Mouse (Mus musculus) brain, embryonic 14.5 days (tissue): ENCODE measurements at regions not wholly inside any gene's neighbourhood (a gene's known extent, or its start where the extent isn't known, plus 50 kb on each side); places are given as distances from the start of the nearest gene placed in this dataset.

ENCODE experiments used
- CTCF ChIP-seq: fragments of 200-500 bp; IDR thresholded peaks from 2 replicates; pipeline ENCODE4 v1.5.1; 2012; ENCODE audit warnings: inconsistent platforms, mild to moderate bottlenecking, moderate library complexity, borderline replicate concordance; ENCODE audit not compliant: insufficient read depth, insufficient read length; ENCODE audit errors: extremely low read depth
- POLR2A ChIP-seq: fragments of 200-500 bp; IDR thresholded peaks from 2 replicates; pipeline ENCODE4 v1.6.1; 2012; ENCODE audit warnings: mild to moderate bottlenecking, inconsistent platforms, borderline replicate concordance; ENCODE audit not compliant: poor library complexity, insufficient read depth, insufficient read length, severe bottlenecking; ENCODE audit errors: extremely low read depth

- TF ChIP-seq POLR2A (no peak), CTCF (no peak)
Observed at GRCm38 (mm10) chr10:24464377-24464776, 130.9 kb upstream of the Ccn2 start.
